Mouse (Mus musculus) adrenal gland, adult 18-20 months (tissue): ENCODE measurements around the gene Gm4894. TPM values are rescaled to one million over a fixed set of nuclear protein-coding genes. Genes with fewer than 3 reads are reported as not detected.

Experiments used
- DNase-seq, 2 experiments: peaks; one replicate each; pipeline ENCODE4 v3.0.0; 2021 to 2022; ENCODE audit warnings: low spot score in 2 of 2
- long read RNA-seq, 2 experiments: library from polyadenylated mRNA; stranded (forward); transcript quantifications; one replicate each; pipeline ENCODE4 v2.0.0; 2021
- total RNA-seq, 2 experiments: library from RNA; stranded (reverse); gene quantifications; 1 replicate in 1 of 2; 2 replicates in 1 of 2; pipeline ENCODE4 v1.2.3; 2021

Gm4894 gene
- not detected for total RNA-seq
- long read RNA-seq, experiment 1 = 0 reads
- long read RNA-seq, experiment 2 = 0 reads

GRCm38 (mm10) chr9:49250231-49250630 lies at the start of gene Gm4894:
Gm4894 (plus strand) TSS chr9:49250531.
- DNase-seq = no peak

GRCm38 (mm10) chr9:49206331-49206730 lies 44.0 kb upstream of the Gm4894 start:
- no peak for DNase-seq

- DNase-seq = no peak
Measured at GRCm38 (mm10) chr9:49211493-49211892, 38.8 kb upstream of the Gm4894 start.

GRCm38 (mm10) chr9:49214734-49215133 lies 35.6 kb upstream of the Gm4894 start:
- no peak for DNase-seq

GRCm38 (mm10) chr9:49217626-49218607 lies 32.4 kb upstream of the Gm4894 start:
- DNase-seq = no peak

- DNase-seq = no peak
Measured at GRCm38 (mm10) chr9:49224488-49224887, 25.8 kb upstream of the Gm4894 start.

GRCm38 (mm10) chr9:49227442-49227841 lies 22.9 kb upstream of the Gm4894 start:
- no peak for DNase-seq

- DNase-seq = no peak
Measured at GRCm38 (mm10) chr9:49229054-49229453, 21.3 kb upstream of the Gm4894 start.

GRCm38 (mm10) chr9:49246839-49247238 lies 3.5 kb upstream of the Gm4894 start:
- DNase-seq = peak; percentile 74 to 78

GRCm38 (mm10) chr9:49268949-49269348 lies 18.6 kb downstream of the Gm4894 start:
- DNase-seq = no peak

- DNase-seq = no peak
Measured at GRCm38 (mm10) chr9:49273566-49273965, 23.2 kb downstream of the Gm4894 start.

- DNase-seq = no peak
Measured at GRCm38 (mm10) chr9:49275976-49276375, 25.6 kb downstream of the Gm4894 start.

GRCm38 (mm10) chr9:49276542-49277334 lies 26.4 kb downstream of the Gm4894 start:
- no peak for DNase-seq

- DNase-seq = no peak
Measured at GRCm38 (mm10) chr9:49295101-49295500, 44.8 kb downstream of the Gm4894 start.

- no peak for DNase-seq
Measured at GRCm38 (mm10) chr9:49307576-49307975, 57.2 kb downstream of the Gm4894 start.

GRCm38 (mm10) chr9:49310821-49311220 lies 60.5 kb downstream of the Gm4894 start:
- no peak for DNase-seq

- no peak for DNase-seq
Measured at GRCm38 (mm10) chr9:49318638-49319037, 68.3 kb downstream of the Gm4894 start.

Other genes with a start within 250 kb of the Gm4894 start
- gene Zw10, start 194.9 kb upstream of the Gm4894 start, total RNA-seq = 10 to 100 TPM; 16.2 to 17.7 TPM
- gene Tmprss5, start 169.3 kb upstream of the Gm4894 start, total RNA-seq = under 1 TPM; 0.50 to 0.51 TPM
- gene Drd2, start 90.1 kb downstream of the Gm4894 start, total RNA-seq = 1 to 10 TPM; 2.0 to 2.4 TPM
- not detected for gene Ankk1, start 176.5 kb downstream of the Gm4894 start, total RNA-seq
- gene Ttc12, start 235.7 kb downstream of the Gm4894 start, total RNA-seq = 1 to 10 TPM; 6.2 to 8.4 TPM